Mouse (Mus musculus) MEL (cell line): Measurements from ENCODE around the gene Npas4. TPM values are rescaled to one million over a fixed set of nuclear protein-coding genes. Genes with fewer than 3 reads are reported as not detected.
A peak's percentile ranks its signal among the peaks of the same experiment; 100 is the strongest.

Experiments
- DNase-seq: peaks from one replicate; pipeline ENCODE4 v3.0.0; 2011; ENCODE audit warnings: low read depth, low spot score
- H3K27ac ChIP-seq: 2 replicates; pipeline ENCODE4 v1.5.1; 2012; ENCODE audit warnings: low read depth, mild to moderate bottlenecking, control low read depth, low read length, moderate library complexity; ENCODE audit not compliant: control insufficient read depth
- H3K27me3 ChIP-seq, 2 experiments: fragments of 150-350 bp in 1 of 2; sonication (generic) in 1 of 2; 2 replicates each; pipeline ENCODE4 v1.6.1; 2012; ENCODE audit warnings: low read length in 2 of 2, mild to moderate bottlenecking in 2 of 2, improper control_type of control experiment in 1 of 2, moderate library complexity in 1 of 2; ENCODE audit not compliant: insufficient read depth in 2 of 2, control insufficient read depth in 1 of 2
- H3K36me3 ChIP-seq, 2 experiments: 2 replicates each; pipeline ENCODE4 v1.6.1; 2012 to 2014; ENCODE audit warnings: low read length in 2 of 2, improper control_type of control experiment in 1 of 2, inconsistent platforms in 1 of 2, mild to moderate bottlenecking in 1 of 2; ENCODE audit not compliant: insufficient read depth in 2 of 2, control insufficient read depth in 1 of 2
- H3K4me1 ChIP-seq, 2 experiments: fragments of 150-350 bp in 1 of 2; sonication (generic) in 1 of 2; 2 replicates each; pipeline ENCODE4 v1.6.1; 2012; ENCODE audit warnings: low read length in 2 of 2, improper control_type of control experiment in 1 of 2, mild to moderate bottlenecking in 1 of 2; ENCODE audit not compliant: insufficient read depth in 2 of 2, control insufficient read depth in 1 of 2
- H3K4me3 ChIP-seq, 2 experiments: fragments of 150-350 bp in 1 of 2; sonication (generic) in 1 of 2; 2 replicates each; pipeline ENCODE4 v1.5.1; 2012; ENCODE audit warnings: low read depth in 2 of 2, low read length in 2 of 2, mild to moderate bottlenecking in 2 of 2, moderate library complexity in 2 of 2, control low read depth in 1 of 2, improper control_type of control experiment in 1 of 2; ENCODE audit not compliant: control insufficient read depth in 1 of 2, insufficient read depth in 1 of 2
- H3K79me2 ChIP-seq: 2 replicates; pipeline ENCODE4 v1.6.1; 2012; ENCODE audit warnings: mild to moderate bottlenecking, low read length, moderate library complexity; ENCODE audit not compliant: control insufficient read depth, poor library complexity, insufficient read depth
- H3K9ac ChIP-seq: 2 replicates; pipeline ENCODE4 v1.6.1; 2012; ENCODE audit warnings: low read depth, mild to moderate bottlenecking, control low read depth, low read length, moderate library complexity; ENCODE audit not compliant: control insufficient read depth, poor library complexity, severe bottlenecking
- H3K9me3 ChIP-seq: fragments of 150-350 bp; sonication (generic); replicated peaks from 2 replicates; pipeline ENCODE4 v1.6.1; 2012; ENCODE audit warnings: mild to moderate bottlenecking, low read length, improper control_type of control experiment, moderate library complexity; ENCODE audit not compliant: insufficient read depth
- BHLHE40 ChIP-seq: IDR thresholded peaks from 2 replicates; pipeline ENCODE4 v1.6.1; 2012; ENCODE audit warnings: low read depth, mild to moderate bottlenecking, inconsistent platforms, low read length, improper control_type of control experiment, borderline replicate concordance
- ELF1 ChIP-seq: IDR thresholded peaks from 2 replicates; pipeline ENCODE4 v1.6.1; 2014; ENCODE audit warnings: low read depth, mild to moderate bottlenecking, inconsistent platforms, low read length, improper control_type of control experiment, moderate library complexity
- ETS1 ChIP-seq: IDR thresholded peaks from 2 replicates; pipeline ENCODE4 v1.6.1; 2012; ENCODE audit warnings: low read depth, mild to moderate bottlenecking, inconsistent platforms, low read length, improper control_type of control experiment, moderate library complexity
- MAFK ChIP-seq: IDR thresholded peaks from 2 replicates; pipeline ENCODE4 v1.6.1; 2011; ENCODE audit warnings: low read depth, mild to moderate bottlenecking, low read length, improper control_type of control experiment, borderline replicate concordance
- MYC ChIP-seq: IDR thresholded peaks from 2 replicates; pipeline ENCODE4 v1.6.1; 2011; ENCODE audit warnings: low read depth, mild to moderate bottlenecking, low read length, improper control_type of control experiment, moderate library complexity
- POLR2AphosphoS2 ChIP-seq: IDR thresholded peaks from 2 replicates; pipeline ENCODE4 v1.6.1; 2011; ENCODE audit warnings: low read length, improper control_type of control experiment
- POLR2AphosphoS5 ChIP-seq: IDR thresholded peaks from 2 replicates; pipeline ENCODE4 v1.6.1; 2012; ENCODE audit warnings: low read depth, borderline replicate concordance, mild to moderate bottlenecking, inconsistent platforms, low read length, moderate library complexity, mixed read lengths
- SMC3 ChIP-seq: IDR thresholded peaks from 2 replicates; pipeline ENCODE4 v1.6.1; 2011; ENCODE audit warnings: low read depth, low read length, improper control_type of control experiment
- UBTF ChIP-seq: IDR thresholded peaks from 2 replicates; pipeline ENCODE4 v1.6.1; 2012; ENCODE audit warnings: low read depth, mild to moderate bottlenecking, inconsistent platforms, low read length, improper control_type of control experiment, moderate library complexity, borderline replicate concordance; ENCODE audit not compliant: insufficient read depth
- USF2 ChIP-seq, 2 experiments: IDR thresholded peaks; 2 replicates each; pipeline ENCODE4 v1.6.1; 2011 to 2012; ENCODE audit warnings: improper control_type of control experiment in 2 of 2, low read length in 2 of 2, borderline replicate concordance in 1 of 2, inconsistent platforms in 1 of 2, low read depth in 1 of 2, mild to moderate bottlenecking in 1 of 2; ENCODE audit not compliant: insufficient read depth in 1 of 2
- polyA plus RNA-seq, 2 experiments: library from polyadenylated mRNA; stranded (reverse) in 1 of 2; unstranded in 1 of 2; fragments of >175 nt in 1 of 2; fragments of >200 nt in 1 of 2; gene quantifications; 2 replicates each; pipeline versions ENCODE4 v1.2.1 to v1.2.4; 2012; ENCODE audit warnings: low replicate concordance in 2 of 2, low read depth in 1 of 2; ENCODE audit not compliant: insufficient read length in 2 of 2, insufficient read depth in 1 of 2, missing spikeins in 1 of 2
- total RNA-seq: library from RNA; depleted of rRNA; stranded (reverse); fragments of 300-350 nt; gene quantifications from 2 replicates; pipeline ENCODE4 v1.2.3, GENCODE M21; 2012; rRNA removed

Gene Npas4
- total and polyA plus RNA-seq, 3 experiments: not detected

DNA sequence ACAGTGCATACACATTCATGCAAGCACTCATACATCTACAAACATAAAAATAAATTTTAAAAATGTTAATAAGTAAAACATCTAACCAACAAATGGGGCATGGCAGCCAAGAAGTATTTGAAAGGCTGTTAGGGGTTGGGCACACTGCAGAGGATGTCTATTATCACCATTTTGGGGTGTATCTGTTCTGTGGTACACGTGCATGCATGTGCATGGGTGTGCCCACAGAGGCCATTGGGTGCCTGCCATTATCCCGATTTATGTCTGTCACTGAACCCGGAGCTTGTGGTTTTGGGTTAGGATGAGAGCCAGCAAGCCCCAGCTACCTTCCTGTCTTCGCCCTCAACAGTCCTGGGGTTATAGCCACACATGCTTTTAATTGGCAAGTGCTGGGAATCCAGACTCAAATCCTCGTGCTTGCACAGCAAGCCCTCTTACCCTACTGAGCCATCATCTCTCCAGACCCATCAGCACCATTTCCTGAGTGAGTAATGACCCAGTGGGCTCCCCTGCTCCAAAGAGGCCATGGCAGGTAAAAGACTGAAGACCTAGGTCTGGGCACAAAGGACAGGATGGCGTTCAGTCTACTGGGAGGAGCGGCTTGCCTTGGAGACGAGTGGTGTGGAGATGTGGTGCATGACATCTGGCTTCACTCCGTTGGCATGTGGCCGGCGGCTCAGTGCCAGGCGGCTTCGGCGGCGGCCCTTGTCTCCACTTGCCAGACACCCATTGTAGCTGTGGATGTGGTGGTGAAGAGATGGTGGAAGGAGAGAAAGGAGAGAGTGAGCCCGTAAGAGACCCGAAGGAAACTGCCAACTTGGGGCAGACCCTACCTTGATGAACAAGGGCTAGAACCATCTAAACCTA lies 52.4 kb downstream of the Npas4 start:
- Histone ChIP-seq H3K79me2 (no peaks in the 10 kb centered on the region), H3K4me3 (no peak overlapping the region), H3K27ac (no peak overlapping the region), H3K36me3 (no peaks in the 10 kb centered on the region), H3K27me3 (peaks cover 0 to 4% of the 10 kb centered on the region in 2 experiments), H3K4me1 (no peaks in the 10 kb centered on the region; a peak in 1 of 4 replicates)
- TF ChIP-seq MAFK (no peak), BHLHE40 (peak; percentile 81)
- TF ChIP-seq, all 39 proteins: peak for 1
- Histone ChIP-seq H3K9ac (no peak overlapping the region), H3K9me3 (no peaks in the 10 kb centered on the region)
- DNase-seq: no peak

DNA sequence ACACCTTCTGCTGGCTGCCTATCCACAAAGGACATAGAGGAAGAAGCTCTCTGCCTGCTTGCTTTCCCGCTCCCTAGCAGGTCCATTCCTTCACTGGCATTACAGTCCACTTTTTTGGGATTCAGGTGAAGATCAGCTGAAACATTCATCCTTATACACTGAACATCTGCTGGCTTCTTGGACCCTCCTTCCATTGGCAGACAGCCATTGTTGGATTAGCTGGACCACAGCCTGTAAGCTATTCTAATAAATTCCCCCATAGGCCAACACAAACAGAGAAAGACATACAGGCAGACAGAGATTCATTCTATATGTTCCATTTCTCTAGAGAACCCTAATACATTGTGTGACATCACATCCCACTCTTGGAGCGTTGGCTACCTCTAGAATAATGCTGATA lies 53.2 kb downstream of the Npas4 start:
- Histone ChIP-seq H3K4me3 (no peak overlapping the region), H3K9ac (no peak overlapping the region), H3K79me2 (no peaks in the 10 kb centered on the region), H3K36me3 (no peaks in the 10 kb centered on the region), H3K27ac (no peak overlapping the region), H3K9me3 (no peaks in the 10 kb centered on the region), H3K27me3 (peaks cover 0 to 4% of the 10 kb centered on the region in 2 experiments; a peak in 3 of 4 replicates), H3K4me1 (no peaks in the 10 kb centered on the region)
- no peak for TF ChIP-seq MYC
- TF ChIP-seq POLR2AphosphoS2: no peak
- no peak for TF ChIP-seq USF2 (IDR thresholded peaks at IDR 0.05; ENCODE audit: borderline replicate concordance in 1 of 2, insufficient read depth in 1 of 2, low read depth in 1 of 2, low read length in 2 of 2)
- no peak for TF ChIP-seq UBTF
- no peak for TF ChIP-seq ELF1
- no peak for TF ChIP-seq ETS1
- TF ChIP-seq SMC3: no peak
- no peak for TF ChIP-seq POLR2AphosphoS5
- DNase-seq: no peak

Other genes starting within 250 kb of the Npas4 start
- gene Rbm4b, start 233.8 kb downstream of the Npas4 start, total RNA-seq: 7.0 and 7.4 TPM in 2 replicates
- 10 to 100 TPM in 1 of 2 experiments, not detected in 1; 11.1 TPM for gene Rbm4b, start 233.8 kb downstream of the Npas4 start, polyA plus RNA-seq
- 51.6 and 57.1 TPM in 2 replicates for gene Rbm4, start 196.4 kb downstream of the Npas4 start, total RNA-seq
- 10 to 100 TPM in 1 of 2 experiments, not detected in 1; 31.4 TPM for gene Rbm4, start 196.4 kb downstream of the Npas4 start, polyA plus RNA-seq
- 10.6 and 10.8 TPM in 2 replicates for gene Gm21992, start 178.7 kb downstream of the Npas4 start, total RNA-seq
- 10 to 100 TPM in 1 of 2 experiments, not detected in 1; 21.9 TPM for gene Gm21992, start 178.7 kb downstream of the Npas4 start, polyA plus RNA-seq
- 44.7 and 49.0 TPM in 2 replicates for gene Rbm14, start 178.7 kb downstream of the Npas4 start, total RNA-seq
- gene Rbm14, start 178.7 kb downstream of the Npas4 start, polyA plus RNA-seq: 10 to 100 TPM in 1 of 2 experiments, not detected in 1; 82.3 TPM
- gene Ccs, start 151.0 kb downstream of the Npas4 start, total RNA-seq: 43.3 and 48.3 TPM in 2 replicates
- 10 to 100 TPM in 1 of 2 experiments, not detected in 1; 56.6 TPM for gene Ccs, start 151.0 kb downstream of the Npas4 start, polyA plus RNA-seq
- gene Ccdc87, start 150.9 kb downstream of the Npas4 start, total RNA-seq: 0.04 TPM in 1 of 2 replicates, not detected in the other
- under 1 TPM in 1 of 2 experiments, not detected in 1; 0.06 TPM for gene Ccdc87, start 150.9 kb downstream of the Npas4 start, polyA plus RNA-seq
- not detected in 2 replicates for gene Ctsf, start 135.2 kb downstream of the Npas4 start, total RNA-seq
- not detected for gene Ctsf, start 135.2 kb downstream of the Npas4 start, polyA plus RNA-seq
- gene Actn3, start 112.4 kb downstream of the Npas4 start, total RNA-seq: 1.0 and 1.3 TPM in 2 replicates
- under 1 TPM in 1 of 2 experiments, not detected in 1; 0.65 TPM for gene Actn3, start 112.4 kb downstream of the Npas4 start, polyA plus RNA-seq
- gene Zdhhc24, start 111.6 kb downstream of the Npas4 start, total RNA-seq: 12.9 and 15.8 TPM in 2 replicates
- 10 to 100 TPM in 1 of 2 experiments, not detected in 1; 21.1 TPM for gene Zdhhc24, start 111.6 kb downstream of the Npas4 start, polyA plus RNA-seq
- 1.2 and 1.4 TPM in 2 replicates for gene Bbs1, start 83.7 kb downstream of the Npas4 start, total RNA-seq
- gene Bbs1, start 83.7 kb downstream of the Npas4 start, polyA plus RNA-seq: 1 to 10 TPM in 1 of 2 experiments, not detected in 1; 1.9 TPM
- 58.7 and 59.4 TPM in 2 replicates for gene Dpp3, start 62.0 kb downstream of the Npas4 start, total RNA-seq
- 10 to 100 TPM in 1 of 2 experiments, not detected in 1; 82.7 TPM for gene Dpp3, start 62.0 kb downstream of the Npas4 start, polyA plus RNA-seq
- gene Peli3, start 47.2 kb downstream of the Npas4 start, total RNA-seq: 0.08 TPM in 1 of 2 replicates, not detected in the other
- gene Peli3, start 47.2 kb downstream of the Npas4 start, polyA plus RNA-seq: under 1 TPM in 1 of 2 experiments, not detected in 1; 0.33 TPM
- gene Mrpl11, start 28.2 kb downstream of the Npas4 start, total RNA-seq: 98.5 and 108 TPM in 2 replicates
- gene Mrpl11, start 28.2 kb downstream of the Npas4 start, polyA plus RNA-seq: 100 to 1,000 TPM; 124 to 317 TPM
- gene Slc29a2, start 33.5 kb upstream of the Npas4 start, total RNA-seq: 2.1 and 3.2 TPM in 2 replicates
- gene Slc29a2, start 33.5 kb upstream of the Npas4 start, polyA plus RNA-seq: 10 to 100 TPM in 1 of 2 experiments, not detected in 1; 10.9 TPM
- 6.9 and 7.8 TPM in 2 replicates for gene B4gat1, start 48.5 kb upstream of the Npas4 start, total RNA-seq
- 1 to 10 TPM in 1 of 2 experiments, not detected in 1; 9.6 TPM for gene B4gat1, start 48.5 kb upstream of the Npas4 start, polyA plus RNA-seq
- 1.1 and 2.1 TPM in 2 replicates for gene AC124502.3, start 48.6 kb upstream of the Npas4 start, total RNA-seq
- gene AC124502.3, start 48.6 kb upstream of the Npas4 start, polyA plus RNA-seq: under 1 TPM in 1 of 2 experiments, not detected in 1; 0.75 TPM
- 22.3 and 29.6 TPM in 2 replicates for gene Brms1, start 51.0 kb upstream of the Npas4 start, total RNA-seq
- gene Brms1, start 51.0 kb upstream of the Npas4 start, polyA plus RNA-seq: 10 to 100 TPM in 1 of 2 experiments, not detected in 1; 78.6 TPM
- 0.33 and 0.42 TPM in 2 replicates for gene Rin1, start 60.2 kb upstream of the Npas4 start, total RNA-seq
- 1 to 10 TPM in 1 of 2 experiments, not detected in 1; 1.3 TPM for gene Rin1, start 60.2 kb upstream of the Npas4 start, polyA plus RNA-seq
- gene Cd248, start 77.8 kb upstream of the Npas4 start, total RNA-seq: 0.23 and 0.27 TPM in 2 replicates
- under 1 TPM in 1 of 2 experiments, not detected in 1; 0.86 TPM for gene Cd248, start 77.8 kb upstream of the Npas4 start, polyA plus RNA-seq
- gene Tmem151a, start 95.2 kb upstream of the Npas4 start, total RNA-seq: 0.29 TPM in 1 of 2 replicates, not detected in the other
- under 1 TPM in 1 of 2 experiments, not detected in 1; 0.63 TPM for gene Tmem151a, start 95.2 kb upstream of the Npas4 start, polyA plus RNA-seq
- 57.5 and 64.3 TPM in 2 replicates for gene Yif1a, start 98.2 kb upstream of the Npas4 start, total RNA-seq
- gene Yif1a, start 98.2 kb upstream of the Npas4 start, polyA plus RNA-seq: 10 to 100 TPM in 1 of 2 experiments, not detected in 1; 54.0 TPM
- 0.65 and 1.0 TPM in 2 replicates for gene Cnih2, start 108.2 kb upstream of the Npas4 start, total RNA-seq
- gene Cnih2, start 108.2 kb upstream of the Npas4 start, polyA plus RNA-seq: 1 to 10 TPM in 1 of 2 experiments, not detected in 1; 2.7 TPM
- gene Rab1b, start 116.8 kb upstream of the Npas4 start, total RNA-seq: 86.4 and 94.9 TPM in 2 replicates
- 100 to 1,000 TPM in 1 of 2 experiments, not detected in 1; 162 TPM for gene Rab1b, start 116.8 kb upstream of the Npas4 start, polyA plus RNA-seq
- 7.3 TPM in 2 replicates for gene Klc2, start 128.2 kb upstream of the Npas4 start, total RNA-seq
- 10 to 100 TPM in 1 of 2 experiments, not detected in 1; 30.3 TPM for gene Klc2, start 128.2 kb upstream of the Npas4 start, polyA plus RNA-seq